Mouse (Mus musculus) kidney, postnatal 14 days (tissue): ENCODE data around the gene Endou.

Source experiments
- DNase-seq: peaks from one replicate; pipeline ENCODE4 v3.0.0; 2022; ENCODE audit warnings: mixed read lengths

Gene Endou

DNA sequence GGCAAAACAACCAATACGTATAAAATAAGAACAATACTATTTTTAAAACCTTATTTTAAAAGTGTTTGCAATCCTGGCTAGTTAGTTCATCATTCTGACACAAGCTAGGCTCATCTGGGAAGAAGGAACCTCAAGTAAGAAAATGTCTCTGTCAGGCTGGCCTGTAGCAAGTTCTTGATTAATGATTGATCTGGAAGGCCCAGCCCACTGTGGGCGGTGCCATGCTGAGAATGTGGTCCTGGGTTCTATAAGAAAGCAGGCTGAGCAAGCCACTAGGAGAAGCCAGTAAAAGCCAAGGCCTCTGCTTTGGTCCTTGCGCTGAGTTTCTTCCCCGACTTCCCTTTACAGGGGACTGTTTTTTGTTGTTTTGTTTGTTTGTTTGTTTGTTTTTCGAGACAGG, 21.4 kb upstream of the Endou start:
- DNase-seq = no peak

DNA sequence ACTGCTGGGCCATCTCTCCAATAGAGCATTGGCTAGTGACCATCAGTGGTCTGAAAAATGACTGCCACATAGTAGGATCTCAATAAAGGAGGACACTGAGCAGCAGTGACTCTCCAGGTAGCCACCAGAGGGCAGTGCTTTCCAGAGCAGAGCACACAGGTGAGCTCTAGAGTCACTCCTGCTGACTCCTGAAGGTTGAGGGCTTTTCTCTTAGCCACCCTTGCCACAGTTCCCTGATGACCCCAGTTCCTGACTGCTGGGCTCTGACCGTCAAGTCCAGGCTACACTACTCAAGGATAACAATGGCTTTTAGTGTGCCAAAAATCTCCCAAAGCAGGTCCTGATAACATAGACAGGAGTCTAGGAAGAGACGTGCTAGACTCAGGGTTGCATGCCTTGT, 20.5 kb upstream of the Endou start:
- no peak for DNase-seq

DNA sequence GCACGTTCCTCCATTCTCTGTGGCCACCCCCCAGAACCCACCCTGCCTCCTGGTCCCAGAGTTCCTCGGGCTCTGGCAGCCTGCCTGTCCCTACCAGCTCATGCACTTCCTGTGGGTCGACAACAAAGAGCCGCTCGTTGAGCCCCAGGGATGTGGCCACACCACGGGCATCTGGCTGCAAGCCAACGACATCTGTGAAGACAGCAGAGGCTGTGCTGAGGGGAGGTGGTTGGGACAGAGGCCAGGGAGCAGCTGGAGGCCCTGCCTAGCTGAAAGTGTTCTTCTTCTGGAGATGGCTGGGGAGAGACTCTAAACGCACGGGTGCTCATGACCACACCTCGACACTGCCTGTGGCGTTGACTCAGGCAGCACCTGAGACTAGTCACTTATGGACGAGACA, 19.6 kb upstream of the Endou start:
- DNase-seq = peak; percentile 91

DNA sequence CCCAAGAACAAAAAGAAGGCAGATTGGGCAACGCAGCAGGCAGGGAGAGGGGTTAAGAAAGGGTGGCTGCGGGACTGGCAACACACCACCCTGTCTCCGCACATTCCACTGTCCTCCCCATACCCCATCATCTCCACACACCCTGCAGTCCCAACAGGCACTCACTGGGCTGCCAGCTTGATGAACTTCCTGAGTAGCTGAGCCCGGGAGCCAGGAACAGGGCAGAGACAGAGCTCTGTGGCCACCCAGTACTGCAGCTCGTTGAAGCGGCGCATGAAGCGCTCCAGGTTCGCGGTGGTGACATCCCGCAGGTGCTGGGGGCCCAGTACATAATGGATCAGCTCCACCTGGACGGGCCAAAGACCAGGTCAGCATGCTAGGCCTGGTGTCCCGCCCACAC, 18.7 kb upstream of the Endou start:
- no peak for DNase-seq

DNA sequence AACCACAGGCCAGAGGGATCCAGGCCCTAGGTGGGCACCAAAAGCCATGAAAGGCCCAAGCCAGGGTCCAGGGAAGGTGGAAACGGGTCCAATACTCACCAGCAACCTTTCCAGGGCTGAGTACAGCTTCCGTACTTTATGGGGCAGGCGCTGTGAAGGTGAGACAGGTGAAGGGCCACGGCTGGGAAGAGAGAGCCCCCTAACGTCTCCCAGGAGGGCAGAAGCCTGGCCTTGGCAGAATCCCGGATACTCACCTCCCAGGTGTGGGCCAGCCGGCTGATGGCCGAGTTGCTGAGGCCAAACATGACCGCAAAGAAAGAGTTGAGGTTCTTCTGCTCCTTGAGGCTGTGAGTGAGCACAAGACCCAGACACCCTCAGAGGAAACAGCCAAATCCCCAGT, 18.3 kb upstream of the Endou start:
- DNase-seq = no peak

DNA sequence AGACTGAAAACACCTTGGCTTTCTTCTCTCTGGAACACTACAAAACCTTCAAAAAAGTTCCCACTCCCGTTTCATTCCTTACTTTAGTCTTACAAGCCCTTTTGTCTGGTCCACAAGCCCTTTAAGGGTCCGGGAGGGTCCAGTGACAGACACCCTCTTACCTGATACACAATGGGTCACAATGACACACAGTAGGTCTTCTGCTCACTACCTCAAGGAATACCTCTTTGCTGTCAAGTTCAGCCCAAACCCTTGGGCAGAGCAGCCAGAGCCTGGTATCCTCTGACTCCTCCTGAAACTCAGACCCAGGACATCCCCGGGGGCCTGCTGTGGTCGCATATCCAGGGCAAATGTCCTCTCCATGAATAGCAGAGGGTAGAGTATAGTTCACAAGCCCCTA, 17.8 kb upstream of the Endou start:
- DNase-seq = no peak

DNA sequence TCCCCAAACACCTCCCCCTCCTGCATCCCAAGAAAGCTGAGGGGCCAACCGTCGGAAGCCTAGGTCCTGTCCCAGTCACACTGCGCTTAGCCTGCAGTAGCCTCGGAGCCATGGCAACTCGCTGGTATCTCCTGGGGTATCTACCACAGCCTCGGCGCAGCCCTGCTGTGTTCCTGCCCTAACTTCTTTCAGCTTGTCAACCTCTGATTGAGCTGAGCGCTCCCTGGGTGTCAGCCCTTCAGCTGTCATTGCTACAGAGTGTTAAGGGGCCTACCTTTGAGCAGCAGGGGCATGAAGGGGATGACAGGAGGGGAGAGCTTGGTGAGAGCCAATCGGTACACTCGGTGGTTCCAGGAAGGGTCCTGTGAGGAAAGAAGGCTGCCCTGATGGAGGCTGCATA, 17.2 kb upstream of the Endou start:
- DNase-seq = no peak

DNA sequence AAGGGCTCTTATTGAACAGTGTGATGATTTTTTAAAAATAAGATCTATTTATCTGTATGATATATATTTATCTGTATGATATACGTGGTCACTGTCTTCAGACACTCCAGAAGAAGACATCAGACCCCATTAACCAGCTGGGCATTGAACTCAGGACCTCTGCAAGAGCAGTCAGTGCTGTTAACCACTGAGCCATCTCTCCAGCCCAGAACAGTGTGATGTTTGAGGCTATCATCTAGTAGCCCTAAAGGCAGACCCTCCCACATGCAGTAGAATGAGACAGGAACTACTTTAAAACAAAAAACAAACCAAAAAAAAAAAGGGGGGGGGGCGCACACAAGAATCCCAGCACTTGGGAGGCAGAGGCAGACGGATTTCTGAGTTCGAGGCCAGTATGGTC, 16.3 kb upstream of the Endou start:
- no peak for DNase-seq

DNA sequence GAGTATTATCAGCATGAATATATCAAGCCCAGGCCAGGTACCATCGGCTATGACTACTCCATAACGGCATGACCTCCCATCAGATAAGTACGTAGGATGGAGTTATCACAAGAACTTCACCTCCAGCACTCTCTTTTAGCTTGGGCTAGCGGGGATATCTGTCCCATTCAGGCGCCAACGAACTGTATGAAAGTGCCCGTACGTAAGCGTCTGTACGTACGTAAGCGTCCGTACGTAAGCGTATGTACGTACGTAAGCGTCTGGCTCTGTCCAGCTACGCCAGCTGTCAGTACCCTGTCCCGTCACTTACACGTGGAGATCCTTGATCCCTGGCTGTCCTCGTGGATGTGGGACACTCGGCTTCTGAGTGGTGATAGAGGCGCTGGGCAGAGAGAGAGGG, 15.6 kb upstream of the Endou start:
- no peak for DNase-seq

DNA sequence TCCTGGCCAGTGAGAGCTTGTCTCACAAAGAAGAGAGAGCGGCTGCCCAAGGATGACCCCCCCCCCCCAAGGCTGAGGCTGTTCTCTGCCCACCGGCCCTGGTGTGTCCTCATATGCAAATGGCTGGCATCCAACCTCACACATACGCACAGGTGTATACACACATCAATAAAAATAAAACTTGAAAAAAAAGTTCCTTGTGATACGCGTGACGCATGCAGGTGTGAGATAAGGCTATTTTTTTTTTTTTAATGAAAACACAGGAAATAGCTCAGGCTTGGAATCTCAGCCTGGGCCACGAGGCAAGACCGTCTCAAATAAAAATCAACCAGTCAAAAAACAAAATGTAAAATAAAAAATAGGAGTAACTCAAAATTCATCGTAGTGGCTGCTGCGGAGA, 15.1 kb upstream of the Endou start:
- DNase-seq = no peak

DNA sequence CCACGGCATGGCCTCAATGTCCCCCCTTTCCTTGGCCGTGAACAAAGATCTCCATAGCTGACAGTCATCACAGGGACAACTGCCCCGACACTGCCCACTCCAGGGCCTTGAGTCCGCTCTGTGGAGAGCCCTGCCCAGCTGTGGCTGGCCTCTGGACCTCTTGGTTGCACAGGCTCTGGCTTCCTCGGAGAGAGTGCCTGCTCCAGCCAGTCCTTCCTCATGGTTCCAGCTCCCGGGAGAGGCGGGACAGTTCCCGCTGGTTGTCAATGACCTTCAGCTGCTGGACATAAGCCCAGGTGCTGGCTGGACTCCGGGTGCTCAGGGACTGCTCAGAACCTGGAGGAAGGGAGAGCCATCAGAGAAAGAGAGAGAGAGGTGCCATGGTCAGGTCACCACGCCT, 14.2 kb upstream of the Endou start:
- DNase-seq = peak; percentile 79

DNA sequence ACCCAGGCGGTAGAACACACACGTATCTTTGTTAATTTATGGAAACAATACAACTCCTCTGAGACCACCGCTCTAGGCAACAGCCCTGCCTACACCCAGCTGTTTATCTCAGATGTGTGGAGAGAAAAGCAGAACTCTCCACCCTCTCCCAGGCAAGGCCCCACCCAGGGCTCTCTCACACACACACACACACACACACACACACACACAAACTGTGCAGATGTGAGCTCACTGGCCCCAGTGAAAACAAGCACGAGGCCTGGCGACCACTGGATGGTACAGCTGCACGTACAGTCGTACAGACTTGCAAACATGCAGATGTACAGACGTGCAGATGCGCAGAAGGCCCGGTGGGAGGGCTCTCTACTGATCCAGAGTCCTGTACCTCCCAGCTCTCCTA, 13.8 kb upstream of the Endou start:
- DNase-seq = no peak

DNA sequence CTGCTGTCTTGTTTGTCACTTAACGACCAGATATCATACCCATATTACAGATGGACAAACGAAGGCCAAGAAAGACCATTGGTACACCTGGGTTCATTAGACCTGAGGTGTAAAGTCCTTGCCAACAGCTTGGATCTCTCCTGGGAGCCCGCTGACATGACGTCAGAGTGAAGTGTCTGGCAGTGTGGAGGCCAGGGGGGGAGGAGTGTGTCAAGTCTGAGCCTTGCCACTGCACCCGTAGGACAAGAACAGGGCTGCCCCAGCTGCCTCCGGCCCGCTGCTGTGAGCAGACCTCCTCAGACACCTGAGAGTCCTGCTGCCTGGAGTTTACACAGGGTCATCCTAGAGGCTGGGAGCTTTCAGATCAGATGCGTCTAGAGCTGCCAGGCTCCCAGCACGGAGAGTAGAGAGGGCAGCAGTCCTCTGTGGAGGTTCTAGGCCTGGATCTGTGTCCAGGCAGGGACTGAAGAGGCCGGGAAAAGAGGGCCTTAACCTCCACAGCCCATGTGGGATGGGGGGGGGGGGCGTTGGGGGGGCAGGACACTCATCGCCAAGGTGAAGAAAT, 12.9 kb upstream of the Endou start:
- DNase-seq = no peak

DNA sequence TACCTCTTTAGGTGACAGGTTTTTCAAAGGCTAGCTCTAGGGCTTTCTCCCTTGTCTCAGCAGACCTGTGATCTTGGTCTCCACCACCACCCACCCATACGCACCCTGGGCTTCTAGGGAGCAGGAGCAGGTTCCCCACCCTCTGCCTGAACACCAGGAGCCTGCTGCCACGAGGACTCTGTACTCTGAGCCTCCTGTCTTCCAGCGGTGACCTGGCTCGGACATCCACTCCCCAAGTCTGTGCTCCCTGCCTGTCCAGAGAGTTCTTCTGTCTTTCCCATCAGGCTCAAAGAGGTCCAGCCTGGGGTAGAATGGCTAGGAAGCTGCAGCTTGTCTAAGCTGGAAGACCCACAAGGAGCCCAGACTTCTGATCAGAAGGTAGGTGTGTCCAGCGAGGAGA, 12.1 kb upstream of the Endou start:
- DNase-seq = no peak

DNA sequence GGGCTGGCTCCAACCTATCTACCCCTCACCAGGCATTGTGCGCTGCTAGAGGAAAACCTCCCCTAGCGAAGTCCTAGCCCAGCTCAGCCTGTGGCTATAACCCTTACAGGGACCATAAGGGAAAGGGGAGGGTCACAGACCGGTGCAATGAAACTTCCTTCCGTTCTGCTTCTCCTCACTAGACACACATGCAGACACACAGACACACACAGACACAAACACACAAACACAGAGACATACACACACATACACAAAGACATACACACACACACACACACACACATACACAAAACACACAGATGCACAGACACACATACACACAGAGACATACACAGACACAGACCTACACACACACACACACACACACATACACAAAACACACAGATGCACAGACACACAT, 11.5 kb upstream of the Endou start:
- DNase-seq = no peak

DNA sequence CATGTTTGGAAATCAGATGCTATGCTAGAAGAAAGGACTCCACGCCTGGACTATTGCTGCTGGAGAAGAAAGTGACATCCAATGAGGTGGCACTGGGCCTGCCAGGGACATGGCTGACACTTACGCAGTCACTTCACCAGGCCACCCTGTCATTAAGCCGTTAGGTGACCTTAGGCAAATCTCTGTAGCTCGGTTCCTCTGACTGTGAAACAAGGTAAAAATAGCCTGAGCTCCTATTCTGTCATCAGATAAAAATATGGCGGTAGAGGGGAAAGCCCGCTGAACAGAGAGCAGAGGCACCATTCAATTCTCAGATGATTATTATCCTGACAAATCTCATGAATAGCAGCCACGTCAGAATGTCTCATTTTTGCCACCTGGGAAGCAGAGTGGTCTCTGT, 10.9 kb upstream of the Endou start:
- no peak for DNase-seq

DNA sequence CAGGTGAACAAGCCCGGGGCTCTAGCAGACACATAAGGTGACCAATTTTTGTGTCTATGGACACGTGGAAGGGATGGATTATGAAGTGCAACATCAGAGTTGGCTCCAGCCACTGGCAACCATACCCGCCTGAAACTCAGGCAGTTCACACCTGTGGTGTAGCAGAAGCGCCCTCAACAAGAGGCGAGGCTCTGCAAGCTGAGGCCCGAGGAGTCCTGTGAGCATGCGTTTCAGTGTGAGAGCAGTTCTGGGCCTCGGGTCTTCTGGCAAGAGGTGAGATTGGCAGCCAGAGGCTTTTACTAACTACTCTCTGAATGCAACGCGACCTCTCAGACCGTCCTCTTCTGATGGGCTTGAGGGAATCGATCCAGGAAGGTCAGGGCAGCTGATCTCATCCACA, 10.5 kb upstream of the Endou start:
- DNase-seq = no peak

DNA sequence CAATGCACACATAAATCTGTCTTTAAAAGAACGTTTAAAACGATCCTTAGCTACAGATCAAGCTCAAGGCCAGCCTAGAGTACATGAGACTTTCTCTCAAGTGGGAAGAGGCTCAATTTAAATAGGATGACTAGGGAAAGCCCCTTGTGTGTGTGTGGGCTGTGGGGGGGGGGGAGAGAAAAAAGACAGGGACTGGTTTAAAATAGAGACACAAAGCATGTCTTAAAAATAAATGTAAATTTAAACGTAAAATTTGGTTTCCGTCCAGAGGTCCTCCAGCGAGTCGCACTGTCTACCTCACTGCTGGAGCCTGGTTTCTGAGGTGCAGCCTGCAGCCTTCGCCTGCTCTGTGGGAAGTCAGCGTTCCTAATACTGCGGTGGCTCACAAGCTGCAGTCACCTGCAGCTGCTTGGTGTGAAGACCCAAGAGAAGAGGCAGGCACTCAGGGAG, 9.2 kb upstream of the Endou start:
- DNase-seq = no peak

DNA sequence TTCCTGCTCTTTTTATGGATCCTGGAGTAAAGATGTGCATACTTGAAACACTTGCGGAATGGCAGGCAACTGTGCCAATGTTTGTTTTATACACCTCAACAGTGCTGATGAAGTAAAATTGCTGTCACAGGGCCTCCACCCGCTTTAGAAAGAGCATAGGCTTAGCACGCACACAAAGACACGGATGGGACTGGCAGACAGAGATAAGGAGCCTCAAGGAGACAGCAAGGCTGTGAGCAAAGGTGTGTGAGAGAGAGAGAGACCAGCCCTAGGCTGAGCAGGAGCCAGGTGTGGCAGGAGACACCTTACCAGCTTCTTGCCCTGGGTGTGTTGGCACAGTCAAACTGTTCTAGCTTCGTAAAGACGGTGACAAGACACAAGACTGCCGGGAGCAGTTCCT, 7.8 kb upstream of the Endou start:
- DNase-seq = no peak

DNA sequence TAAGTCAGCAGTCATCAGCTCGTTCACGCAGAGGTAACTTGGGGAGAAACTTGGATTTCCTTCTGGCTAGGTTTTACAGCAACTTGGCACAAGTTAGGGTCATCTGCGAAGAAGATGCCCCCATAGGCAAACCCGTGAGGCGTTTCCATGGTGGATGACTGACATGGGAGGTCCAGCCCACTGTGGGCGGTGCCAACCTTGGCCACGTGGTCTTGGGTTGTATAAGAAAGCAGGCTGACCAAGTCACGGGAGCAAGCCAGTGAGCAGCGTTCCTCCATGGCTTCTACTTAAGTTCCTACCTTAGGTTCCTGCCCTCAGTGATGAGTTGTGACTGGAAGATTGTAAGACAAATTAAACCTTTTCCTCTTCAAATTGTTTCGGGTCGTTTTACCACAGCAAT, 849 bp upstream of the Endou start:
- no peak for DNase-seq

DNA sequence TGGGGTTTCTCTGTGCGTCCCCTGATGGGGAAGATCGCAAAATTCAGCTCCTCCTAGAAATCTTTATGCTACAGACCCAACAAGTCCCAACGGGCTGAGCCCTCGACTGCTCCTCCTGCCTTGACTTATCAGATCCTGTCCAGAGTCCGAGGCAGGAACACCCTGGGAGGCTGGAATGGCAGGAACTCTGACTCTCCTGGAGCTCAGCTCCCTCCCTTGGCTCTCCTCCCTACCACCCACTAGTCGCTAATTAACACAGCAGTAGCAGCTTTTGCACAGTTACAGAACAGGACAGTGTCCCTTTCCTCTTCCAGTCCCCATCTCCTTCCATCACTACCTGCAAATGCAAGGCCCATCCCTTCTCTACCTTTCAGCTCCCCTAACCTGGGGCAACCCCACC, 774 bp downstream of the Endou start:
- peak; percentile 64 for DNase-seq

DNA sequence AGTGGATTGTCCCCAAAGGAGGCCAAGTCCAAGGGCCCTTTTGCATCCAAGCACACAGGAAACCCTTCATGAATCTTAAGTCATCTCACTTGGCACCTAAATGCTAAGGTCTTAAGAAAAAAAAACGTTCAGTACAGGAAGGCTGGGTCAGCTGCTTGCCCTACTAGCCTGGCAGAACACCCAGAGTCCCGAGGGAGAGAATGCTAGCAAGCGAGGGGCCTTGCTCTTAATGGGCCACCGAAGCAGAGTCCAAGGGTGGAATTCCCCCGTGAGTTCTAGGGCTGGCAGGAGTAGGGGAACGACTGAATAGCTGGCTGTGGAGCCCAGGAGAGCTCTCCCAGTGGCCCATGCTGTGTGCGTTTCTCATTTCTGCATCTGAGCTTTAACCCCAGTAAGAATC, 2.3 kb downstream of the Endou start:
- peak; percentile 70 for DNase-seq

DNA sequence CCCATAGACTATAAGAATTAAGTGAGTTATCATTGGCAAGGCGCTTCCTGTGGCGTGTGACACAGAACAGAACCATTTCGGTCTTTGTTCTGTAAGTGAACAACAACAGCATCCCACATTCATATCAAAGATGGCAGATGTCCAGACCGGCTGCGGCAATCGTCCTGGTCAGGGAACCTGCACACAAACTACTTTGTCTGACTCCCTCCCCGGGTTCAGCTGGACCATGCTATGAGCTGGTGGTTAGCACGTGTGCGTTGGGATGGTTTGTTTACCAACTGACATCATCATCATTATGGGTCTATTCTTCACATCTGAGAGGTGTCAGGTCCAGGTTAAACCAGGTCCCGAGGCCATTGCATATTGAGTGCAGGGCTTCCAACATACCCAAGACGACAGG, 2.7 kb downstream of the Endou start:
- DNase-seq = no peak

DNA sequence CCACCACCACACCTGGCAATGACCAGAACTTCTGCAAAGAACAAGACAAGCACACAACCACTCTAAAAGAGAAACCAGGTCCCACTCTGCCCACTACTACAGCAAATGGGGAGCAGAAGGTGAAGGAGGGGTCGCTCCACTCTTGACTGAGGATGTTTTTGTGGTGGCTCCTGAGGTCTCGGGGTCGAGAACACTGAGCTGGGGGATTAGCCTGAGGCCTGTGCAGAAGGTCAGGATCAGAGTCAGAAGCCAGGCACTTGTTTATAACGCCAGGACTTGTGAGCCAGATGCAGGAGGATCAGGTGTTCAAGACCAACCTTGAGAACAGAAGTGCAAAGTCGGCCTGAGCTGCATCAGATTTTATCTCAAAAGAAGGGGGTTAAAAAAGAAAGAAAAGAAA, 3.6 kb downstream of the Endou start:
- no peak for DNase-seq

DNA sequence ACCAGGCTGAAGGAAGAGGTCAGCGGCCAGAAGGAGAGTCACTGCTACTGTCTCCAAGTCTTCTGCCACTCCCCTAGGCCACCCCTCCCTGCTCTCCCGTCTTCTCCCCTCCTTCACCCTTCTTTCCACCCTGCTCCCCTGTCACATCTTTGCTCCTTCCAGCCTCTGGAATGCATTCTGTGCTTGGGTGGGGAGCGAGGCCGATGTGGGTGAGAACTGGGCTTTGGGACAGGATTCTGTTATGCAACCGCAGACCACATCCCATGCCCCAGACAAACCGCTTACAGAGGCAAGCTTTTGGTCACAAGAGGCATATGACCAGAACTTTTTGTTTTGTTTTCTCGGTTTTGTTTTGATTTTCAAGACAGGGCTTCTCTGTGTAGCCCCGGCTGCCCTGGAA, 4.1 kb downstream of the Endou start:
- no peak for DNase-seq

DNA sequence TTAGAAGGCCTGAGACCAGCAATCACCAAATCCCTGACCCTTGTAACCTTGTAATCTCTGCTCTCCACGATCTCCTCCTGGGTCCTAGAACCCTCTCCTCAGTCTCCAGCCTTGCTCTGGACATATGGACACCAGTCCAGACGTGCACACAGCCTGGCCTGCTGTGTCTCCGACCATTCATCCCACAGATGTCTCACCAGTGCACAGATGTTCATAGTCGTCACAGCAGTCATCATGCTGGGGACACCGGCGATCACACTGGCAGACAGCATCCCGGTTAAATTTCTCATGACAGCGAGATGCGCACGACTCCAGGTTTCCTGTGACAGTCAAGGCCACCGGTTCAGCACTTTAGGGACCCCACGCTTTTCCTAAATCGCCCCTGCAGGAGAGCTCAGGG, 4.8 kb downstream of the Endou start:
- no peak for DNase-seq
